Mouse (Mus musculus) stomach, postnatal 0 days (tissue): ENCODE results near the gene Pax4. TPM values are rescaled to one million over a fixed set of nuclear protein-coding genes. Genes with fewer than 3 reads are reported as not detected.

ENCODE experiments used
- ATAC-seq: fragments of 200-750 bp; cut with Nextera tagmentation; 2 replicates; pipeline ENCODE4 v1.8.0; 2017; ENCODE audit not compliant: low FRiP score, low TSS enrichment
- DNase-seq: peaks from one replicate; pipeline ENCODE4 v3.0.0-alpha.2; 2016; ENCODE audit warnings: low spot score
- H3K27ac ChIP-seq: fragments of 300-500 bp; sonication (generic); replicated peaks from 2 replicates; pipeline ENCODE4 v1.5.1; 2014; ENCODE audit warnings: mild to moderate bottlenecking, control low read depth
- H3K27me3 ChIP-seq: fragments of 300-500 bp; sonication (generic); 2 replicates; pipeline ENCODE4 v1.6.1; 2014; ENCODE audit warnings: low read length; ENCODE audit not compliant: control insufficient read depth, insufficient read depth
- H3K36me3 ChIP-seq: fragments of 300-500 bp; sonication (generic); 2 replicates; pipeline ENCODE4 v1.6.1; 2014; ENCODE audit warnings: low read length, mixed read lengths; ENCODE audit not compliant: control insufficient read depth, insufficient read depth
- H3K4me1 ChIP-seq: fragments of 300-500 bp; sonication (generic); replicated peaks from 2 replicates; pipeline ENCODE4 v1.6.1; 2014; ENCODE audit warnings: antibody characterized with exemption; ENCODE audit not compliant: control insufficient read depth, insufficient read depth
- H3K4me2 ChIP-seq: fragments of 300-500 bp; sonication (generic); replicated peaks from 2 replicates; pipeline ENCODE4 v1.6.1; 2014; ENCODE audit warnings: low read depth, mild to moderate bottlenecking, control low read depth, moderate library complexity
- H3K4me3 ChIP-seq: fragments of 300-500 bp; sonication (generic); 2 replicates; pipeline ENCODE4 v1.5.1; 2014; ENCODE audit warnings: low read depth, low read length, control low read depth
- H3K9ac ChIP-seq: fragments of 300-500 bp; sonication (generic); 2 replicates; pipeline ENCODE4 v1.6.1; 2014; ENCODE audit warnings: mild to moderate bottlenecking, low read length, control low read depth, mixed read lengths
- H3K9me3 ChIP-seq: fragments of 300-500 bp; sonication (generic); 2 replicates; pipeline ENCODE4 v1.6.1; 2016; ENCODE audit warnings: low read length; ENCODE audit not compliant: control insufficient read depth
- CTCF ChIP-seq: IDR thresholded peaks from 2 replicates; pipeline ENCODE4 v1.5.1; 2016; ENCODE audit warnings: antibody characterized with exemption, low read depth, mild to moderate bottlenecking, moderate library complexity
- EP300 ChIP-seq: optimal IDR thresholded peaks from 2 replicates; pipeline ENCODE3; 2016; ENCODE audit warnings: antibody characterized with exemption
- WGBS: fragments of 180-500 bp; shearing (Covaris S2); extraction: QIAGEN DNeasy Blood & Tissue Kit; methylation state at CpG from one replicate; pipeline ENCODE4 v1.1.7; 2014; 5-methylcytosine and 5-hydroxymethylcytosine counted together
- polyA plus RNA-seq: library from polyadenylated mRNA; unstranded; fragments of >200 nt; fragmentation: Nextera tagmentation; extraction: Ambion mirVana; gene quantifications from 2 replicates; pipeline ENCODE4 v1.2.1, GENCODE M21; 2015

Gene Pax4
- polyA plus RNA-seq, 1 experiment from 2014 or later: not detected

- no peaks in the 10 kb centered on the region for H3K27me3 ChIP-seq
- H3K4me3 ChIP-seq: no peak overlapping the region
- H3K36me3 ChIP-seq: no peaks in the 10 kb centered on the region; the same call in 1 of the 2 replicates
- H3K4me2 ChIP-seq: no peak overlapping the region
- no peak overlapping the region for H3K27ac ChIP-seq
- H3K4me1 ChIP-seq: no peaks in the 10 kb centered on the region
- no peak for DNase-seq
- TF ChIP-seq EP300 (no peak), CTCF (no peak)
- 86% methylated on average over 2 of the region's 2 CpGs for WGBS
- no peak for ATAC-seq
- H3K9ac ChIP-seq: no peak overlapping the region
- H3K9me3 ChIP-seq: no peaks in the 10 kb centered on the region
These were observed 37.3 kb upstream of the Pax4 start for GRCm38 (mm10) chr6:28486471-28486870.

DNA sequence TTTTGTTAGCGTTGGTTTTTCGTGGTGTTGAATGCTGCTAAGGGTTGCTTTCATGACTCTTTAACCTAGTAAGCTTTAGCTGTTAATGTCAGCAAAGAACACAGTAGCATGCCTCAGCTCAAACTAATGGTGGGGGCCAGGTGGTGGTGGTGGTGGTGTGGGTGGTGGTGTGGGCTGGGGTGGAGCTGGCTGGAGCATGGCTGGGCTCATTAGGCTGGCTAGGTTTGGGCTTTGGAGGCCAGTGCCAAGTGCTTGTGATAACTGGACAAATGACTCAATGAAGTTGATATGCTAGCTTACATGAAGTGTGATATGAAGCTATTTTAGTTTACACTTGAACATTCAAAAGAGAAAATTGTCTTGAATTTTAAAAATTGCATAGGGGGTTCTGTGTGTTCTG, 36.9 kb upstream of the Pax4 start:
- no peak overlapping the region for H3K4me3 ChIP-seq
- H3K27me3 ChIP-seq: no peaks in the 10 kb centered on the region
- TF ChIP-seq CTCF: no peak
- no peak for TF ChIP-seq EP300
- DNase-seq (peak; percentile 26), ATAC-seq (no peak)
- no peak overlapping the region for H3K4me2 ChIP-seq
- no peaks in the 10 kb centered on the region for H3K4me1 ChIP-seq
- H3K36me3 ChIP-seq: no peaks in the 10 kb centered on the region; the same call in 1 of the 2 replicates
- 83% methylated on average over 2 of the region's 2 CpGs for WGBS
- no peak overlapping the region for H3K9ac ChIP-seq
- no peaks in the 10 kb centered on the region for H3K9me3 ChIP-seq
- no peak overlapping the region for H3K27ac ChIP-seq

- Histone ChIP-seq H3K9ac (no peak overlapping the region), H3K36me3 (no peaks in the 10 kb centered on the region), H3K27ac (no peak overlapping the region), H3K4me3 (no peak overlapping the region), H3K27me3 (no peaks in the 10 kb centered on the region), H3K4me2 (no peak overlapping the region), H3K9me3 (no peaks in the 10 kb centered on the region), H3K4me1 (no peaks in the 10 kb centered on the region)
- peak; percentile 31 for DNase-seq
- no peak for TF ChIP-seq CTCF
- TF ChIP-seq EP300: no peak
- 51% methylated on average over 4 of the region's 4 CpGs for WGBS
- no peak for ATAC-seq
These were observed 33.7 kb upstream of the Pax4 start for GRCm38 (mm10) chr6:28482711-28483315.

GRCm38 (mm10) chr6:28480752-28481492, 31.8 kb upstream of the Pax4 start:
- Histone ChIP-seq H3K27ac (peak overlapping the region; percentile 88), H3K27me3 (no peaks in the 10 kb centered on the region), H3K9me3 (no peaks in the 10 kb centered on the region), H3K4me2 (peak overlapping the region; percentile 76), H3K4me1 (no peaks in the 10 kb centered on the region), H3K36me3 (no peaks in the 10 kb centered on the region), H3K4me3 (peak overlapping the region; percentile 88), H3K9ac (peak overlapping the region; percentile 83)
- 2% methylated on average over 21 of the region's 21 CpGs for WGBS
- ATAC-seq (no peak), DNase-seq (no peak)
- no peak for TF ChIP-seq EP300
- no peak for TF ChIP-seq CTCF

- peak; percentile 99 for ATAC-seq
- peak; percentile 99 for DNase-seq
These were observed 31.0 kb upstream of the Pax4 start for GRCm38 (mm10) chr6:28479865-28480751.

More at GRCm38 (mm10) chr6:28479865-28480751, 31.0 kb upstream of the Pax4 start:
- peak overlapping the region; percentile 83 for H3K9ac ChIP-seq
- under 1% methylated on average over 68 of the region's 68 CpGs for WGBS
- H3K36me3 ChIP-seq: no peaks in the 10 kb centered on the region
- peak overlapping the region; percentile 88 for H3K27ac ChIP-seq
- no peaks in the 10 kb centered on the region for H3K9me3 ChIP-seq
- no peaks in the 10 kb centered on the region for H3K4me1 ChIP-seq
- no peaks in the 10 kb centered on the region for H3K27me3 ChIP-seq
- H3K4me3 ChIP-seq: peak overlapping the region; percentile 88
- peak overlapping the region; percentile 76 for H3K4me2 ChIP-seq
- TF ChIP-seq EP300 (no peak), CTCF (peak; percentile 26)
